Mouse (Mus musculus) E14TG2a.4 (cell line): ENCODE measurements at regions not wholly inside any gene's neighbourhood (a gene's known extent, or its start where the extent isn't known, plus 50 kb on each side); places are given as distances from the start of the nearest gene placed in this dataset.

ENCODE experiments used
- CTCF ChIP-seq: conservative IDR thresholded peaks from 2 replicates; pipeline ENCODE4 v1.5.1; 2014; ENCODE audit warnings: low read length
- NANOG ChIP-seq: IDR thresholded peaks from 2 replicates; pipeline ENCODE4 v1.6.1; 2014; ENCODE audit warnings: borderline replicate concordance, low read length, mixed read lengths

- TF ChIP-seq CTCF (no peak), NANOG (no peak)
Observed at GRCm38 (mm10) chr13:90526998-90527397, 378.2 kb downstream of the Atp6ap1l start.
